Mouse (Mus musculus) kidney, embryonic 15.5 days (tissue): ENCODE measurements around the gene Syt8. TPM values are rescaled to one million over a fixed set of nuclear protein-coding genes. Genes with fewer than 3 reads are reported as not detected.
"Not testable (repeated sequence)": the region's sequence is repeated elsewhere in the genome, so short reads cannot be mapped to it uniquely, and the experiment has no call there.

Experiments used
- ATAC-seq: fragments of 200-750 bp; cut with Nextera tagmentation; replicated peaks from 2 replicates; pipeline ENCODE4 v1.8.0; 2017; ENCODE audit warnings: moderate TSS enrichment; ENCODE audit not compliant: low FRiP score
- H3K27ac ChIP-seq: fragments of 300-500 bp; sonication (generic); 2 replicates; pipeline ENCODE4 v1.5.1; 2015; ENCODE audit warnings: mild to moderate bottlenecking, inconsistent platforms
- H3K27me3 ChIP-seq: fragments of 300-500 bp; sonication (generic); 2 replicates; pipeline ENCODE4 v1.6.1; 2015; ENCODE audit warnings: inconsistent platforms
- H3K36me3 ChIP-seq: fragments of 300-500 bp; sonication (generic); 2 replicates; pipeline ENCODE4 v1.6.1; 2015; ENCODE audit warnings: inconsistent platforms
- H3K4me1 ChIP-seq: fragments of 300-500 bp; sonication (generic); 2 replicates; pipeline ENCODE4 v1.6.1; 2015; ENCODE audit warnings: inconsistent platforms
- H3K4me2 ChIP-seq: fragments of 300-500 bp; sonication (generic); 2 replicates; pipeline ENCODE4 v1.6.1; 2015; ENCODE audit warnings: moderate library complexity, mild to moderate bottlenecking, inconsistent platforms
- H3K4me3 ChIP-seq: fragments of 300-500 bp; sonication (generic); replicated peaks from 2 replicates; pipeline ENCODE4 v1.5.1; 2015; ENCODE audit warnings: mild to moderate bottlenecking, inconsistent platforms
- H3K9ac ChIP-seq: fragments of 300-500 bp; sonication (generic); 2 replicates; pipeline ENCODE4 v1.6.1; 2015; ENCODE audit warnings: mild to moderate bottlenecking, inconsistent platforms
- H3K9me3 ChIP-seq: fragments of 300-500 bp; sonication (generic); replicated peaks from 2 replicates; pipeline ENCODE4 v1.6.1; 2016; ENCODE audit warnings: inconsistent platforms
- WGBS: fragments of 180-500 bp; shearing (Covaris S2); methylation state at CpG from one replicate; pipeline ENCODE4 v1.1.7; 2015; ENCODE audit warnings: mixed read lengths; 5-methylcytosine and 5-hydroxymethylcytosine counted together
- polyA plus RNA-seq: library from polyadenylated mRNA; unstranded; fragments of >200 nt; fragmentation: Nextera tagmentation; extraction: Ambion mirVana; gene quantifications from 2 replicates; pipeline ENCODE4 v1.2.1, GENCODE M21; 2015

Gene Syt8
- polyA plus RNA-seq, 1 experiment from 2014 or later: 0.62 TPM

GRCm38 (mm10) chr7:142394261-142395190, 40.1 kb upstream of the Syt8 start:
- H3K27ac ChIP-seq: peak overlapping the region; percentile 46
- no peak overlapping the region for H3K4me3 ChIP-seq
- H3K4me2 ChIP-seq: no peak overlapping the region
- no peaks in the 10 kb centered on the region for H3K36me3 ChIP-seq
- 62% methylated on average over 6 of the region's 6 CpGs for WGBS
- no peaks in the 10 kb centered on the region for H3K9me3 ChIP-seq
- H3K27me3 ChIP-seq: no peaks in the 10 kb centered on the region
- no peak overlapping the region for H3K9ac ChIP-seq
- peaks cover 29% of the 10 kb centered on the region for H3K4me1 ChIP-seq
- ATAC-seq: no peak

- Histone ChIP-seq H3K9me3 (no peaks in the 10 kb centered on the region), H3K27ac (no peak overlapping the region), H3K27me3 (no peaks in the 10 kb centered on the region), H3K4me3 (no peak overlapping the region), H3K4me2 (no peak overlapping the region), H3K36me3 (no peaks in the 10 kb centered on the region), H3K4me1 (peaks cover 39% of the 10 kb centered on the region), H3K9ac (no peak overlapping the region)
- 91% methylated on average over 4 of the region's 4 CpGs for WGBS
- no peak for ATAC-seq
Measured at GRCm38 (mm10) chr7:142395472-142395871, 39.2 kb upstream of the Syt8 start.

GRCm38 (mm10) chr7:142396611-142397010, 38.0 kb upstream of the Syt8 start:
- H3K27ac ChIP-seq: no peak overlapping the region
- peaks cover 47% of the 10 kb centered on the region for H3K4me1 ChIP-seq
- no peaks in the 10 kb centered on the region for H3K27me3 ChIP-seq
- H3K4me3 ChIP-seq: no peak overlapping the region
- H3K9ac ChIP-seq: no peak overlapping the region
- WGBS: 94% methylated on average over 1 of the region's 1 CpGs
- H3K36me3 ChIP-seq: no peaks in the 10 kb centered on the region
- H3K9me3 ChIP-seq: no peaks in the 10 kb centered on the region
- ATAC-seq: no peak
- H3K4me2 ChIP-seq: no peak overlapping the region

GRCm38 (mm10) chr7:142398052-142398451, 36.6 kb upstream of the Syt8 start:
- ATAC-seq: 0 out of 2 replicates have a peak, but pooled peaks have one; percentile 20
- no peaks in the 10 kb centered on the region for H3K27me3 ChIP-seq
- WGBS: 64% methylated on average over 2 of the region's 2 CpGs

GRCm38 (mm10) chr7:142399250-142399649, 35.4 kb upstream of the Syt8 start:
- Histone ChIP-seq H3K27ac (peak overlapping the region; percentile 70; the same call in 1 of the 2 replicates), H3K9me3 (no peaks in the 10 kb centered on the region), H3K4me2 (no peak overlapping the region), H3K4me3 (no peak overlapping the region), H3K9ac (no peak overlapping the region), H3K4me1 (peaks cover 40% of the 10 kb centered on the region), H3K36me3 (no peaks in the 10 kb centered on the region), H3K27me3 (no peaks in the 10 kb centered on the region)
- 48% methylated on average over 1 of the region's 1 CpGs for WGBS
- 0 out of 2 replicates have a peak, but pooled peaks have one; percentile 24 for ATAC-seq

More at GRCm38 (mm10) chr7:142398052-142398451, 36.6 kb upstream of the Syt8 start:
- H3K36me3 ChIP-seq: no peaks in the 10 kb centered on the region
- H3K27ac ChIP-seq: peak overlapping the region; percentile 70
- H3K4me2 ChIP-seq: no peak overlapping the region
- no peak overlapping the region for H3K4me3 ChIP-seq
- H3K9me3 ChIP-seq: no peaks in the 10 kb centered on the region
- H3K4me1 ChIP-seq: peaks cover 44% of the 10 kb centered on the region
- H3K9ac ChIP-seq: no peak overlapping the region

- H3K27me3 ChIP-seq: no peaks in the 10 kb centered on the region
- H3K4me3 ChIP-seq: no peak overlapping the region
- H3K4me1 ChIP-seq: peaks cover 33% of the 10 kb centered on the region
- no peaks in the 10 kb centered on the region for H3K9me3 ChIP-seq
- H3K36me3 ChIP-seq: no peaks in the 10 kb centered on the region
- peak overlapping the region; percentile 70 for H3K27ac ChIP-seq
- 57% methylated on average over 7 of the region's 7 CpGs for WGBS
- H3K9ac ChIP-seq: no peak overlapping the region
- no peak for ATAC-seq
- H3K4me2 ChIP-seq: no peak overlapping the region
Measured at GRCm38 (mm10) chr7:142400112-142400749, 34.4 kb upstream of the Syt8 start.

GRCm38 (mm10) chr7:142400750-142401142, 33.9 kb upstream of the Syt8 start:
- H3K4me3 ChIP-seq: no peak overlapping the region
- no peaks in the 10 kb centered on the region for H3K36me3 ChIP-seq
- WGBS: 39% methylated on average over 7 of the region's 7 CpGs
- H3K27me3 ChIP-seq: no peaks in the 10 kb centered on the region
- H3K9ac ChIP-seq: no peak overlapping the region
- ATAC-seq: peak; percentile 59; the same call in 1 of the 2 replicates
- H3K9me3 ChIP-seq: no peaks in the 10 kb centered on the region
- H3K27ac ChIP-seq: peak overlapping the region; percentile 70
- no peak overlapping the region for H3K4me2 ChIP-seq
- peaks cover 33% of the 10 kb centered on the region for H3K4me1 ChIP-seq

GRCm38 (mm10) chr7:142403591-142403990, 31.1 kb upstream of the Syt8 start:
- Histone ChIP-seq H3K4me3 (no peak overlapping the region), H3K27me3 (no peaks in the 10 kb centered on the region), H3K27ac (peak overlapping the region; percentile 39; the same call in 1 of the 2 replicates), H3K9ac (no peak overlapping the region), H3K4me1 (peaks cover 29% of the 10 kb centered on the region), H3K9me3 (no peaks in the 10 kb centered on the region), H3K4me2 (no peak overlapping the region), H3K36me3 (no peaks in the 10 kb centered on the region)
- ATAC-seq: no peak
- whole genome bisulfite sequencing: 70% methylated on average over 4 of the region's 4 CpGs

- not testable (repeated sequence) for ATAC-seq, H3K9me3 ChIP-seq, H3K4me3 ChIP-seq, H3K36me3 ChIP-seq, H3K27ac ChIP-seq, H3K4me2 ChIP-seq, H3K9ac ChIP-seq, H3K27me3 ChIP-seq
- peaks cover 17% of the 10 kb centered on the region; the same call in 1 of the 2 replicates for H3K4me1 ChIP-seq
- 88% methylated on average over 5 of the region's 5 CpGs for WGBS
Measured at GRCm38 (mm10) chr7:142405134-142405533, 29.5 kb upstream of the Syt8 start.

GRCm38 (mm10) chr7:142407935-142408334, 26.7 kb upstream of the Syt8 start:
- Histone ChIP-seq H3K27me3 (no peaks in the 10 kb centered on the region), H3K4me2 (no peak overlapping the region), H3K4me3 (no peak overlapping the region), H3K4me1 (peaks cover 6% of the 10 kb centered on the region; the same call in 1 of the 2 replicates), H3K9me3 (no peaks in the 10 kb centered on the region), H3K36me3 (no peaks in the 10 kb centered on the region), H3K27ac (no peak overlapping the region), H3K9ac (no peak overlapping the region)
- WGBS: 76% methylated on average over 4 of the region's 4 CpGs
- ATAC-seq: no peak

GRCm38 (mm10) chr7:142408686-142409085, 26.0 kb upstream of the Syt8 start:
- WGBS: 87% methylated on average over 8 of the region's 8 CpGs
- Histone ChIP-seq H3K9me3 (no peaks in the 10 kb centered on the region), H3K36me3 (no peaks in the 10 kb centered on the region), H3K4me1 (peaks cover 4% of the 10 kb centered on the region; the same call in 1 of the 2 replicates), H3K27ac (no peak overlapping the region), H3K4me3 (no peak overlapping the region), H3K4me2 (no peak overlapping the region), H3K27me3 (no peaks in the 10 kb centered on the region), H3K9ac (no peak overlapping the region)
- ATAC-seq: no peak

GRCm38 (mm10) chr7:142409603-142410002, 25.0 kb upstream of the Syt8 start:
- H3K27me3 ChIP-seq: no peaks in the 10 kb centered on the region
- WGBS: 77% methylated on average over 3 of the region's 3 CpGs
- no peak for ATAC-seq
- H3K36me3 ChIP-seq: no peaks in the 10 kb centered on the region
- H3K27ac ChIP-seq: no peak overlapping the region
- H3K9me3 ChIP-seq: no peaks in the 10 kb centered on the region
- no peak overlapping the region for H3K4me2 ChIP-seq
- H3K9ac ChIP-seq: no peak overlapping the region
- no peaks in the 10 kb centered on the region for H3K4me1 ChIP-seq
- H3K4me3 ChIP-seq: no peak overlapping the region
